Mouse (Mus musculus) liver, adult 2 months (tissue): ENCODE results near the gene Wipf3.

Source experiments
- CTCF ChIP-seq: fragments of 200-500 bp; IDR thresholded peaks from 2 replicates; pipeline ENCODE4 v1.5.1; 2011; ENCODE audit warnings: low read depth, low read length, control low read depth
- POLR2A ChIP-seq: fragments of 200-500 bp; IDR thresholded peaks from 2 replicates; pipeline ENCODE4 v1.6.1; 2011; ENCODE audit warnings: low read length, control low read depth; ENCODE audit not compliant: insufficient read depth; ENCODE audit errors: extremely low read depth

DNA sequence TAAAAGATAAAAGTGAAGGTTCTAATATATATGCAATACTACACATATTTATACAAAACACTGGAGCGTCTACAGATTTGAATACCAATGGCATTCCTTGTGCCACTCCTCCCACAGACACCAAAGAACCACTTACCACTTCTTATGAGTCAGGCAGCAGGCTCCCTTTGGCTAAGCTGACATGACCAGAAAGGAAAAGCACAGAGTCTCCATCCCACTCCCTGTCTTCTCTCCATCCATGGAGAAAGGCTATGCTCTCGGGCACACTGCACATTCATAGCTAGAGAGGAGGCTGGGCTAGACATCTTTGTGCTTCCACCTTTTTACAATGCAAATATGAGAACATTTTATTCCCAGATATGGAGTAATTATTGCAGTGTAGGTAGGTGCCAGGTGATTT lies 27.9 kb upstream of the Wipf3 start:
- TF ChIP-seq CTCF = no peak
- TF ChIP-seq POLR2A = no peak
